Mouse (Mus musculus) intestine, embryonic 15.5 days (tissue): ENCODE results near the gene Dnajb3. TPM values are rescaled to one million over a fixed set of nuclear protein-coding genes. Genes with fewer than 3 reads are reported as not detected.
"Not testable (repeated sequence)": the region's sequence is repeated elsewhere in the genome, so short reads cannot be mapped to it uniquely, and the experiment has no call there.

Experiments used
- ATAC-seq: fragments of 200-750 bp; cut with Nextera tagmentation; 2 replicates; pipeline ENCODE4 v1.8.0; 2017; ENCODE audit warnings: moderate TSS enrichment, moderate library complexity
- H3K27ac ChIP-seq: fragments of 300-500 bp; sonication (generic); 2 replicates; pipeline ENCODE4 v1.5.1; 2015; ENCODE audit warnings: mild to moderate bottlenecking, inconsistent platforms
- H3K27me3 ChIP-seq: fragments of 300-500 bp; sonication (generic); replicated peaks from 2 replicates; pipeline ENCODE4 v1.6.1; 2015; ENCODE audit warnings: inconsistent platforms
- H3K36me3 ChIP-seq: fragments of 300-500 bp; sonication (generic); 2 replicates; pipeline ENCODE4 v1.6.1; 2015; ENCODE audit warnings: inconsistent platforms
- H3K4me1 ChIP-seq: fragments of 300-500 bp; sonication (generic); replicated peaks from 2 replicates; pipeline ENCODE4 v1.6.1; 2015; ENCODE audit warnings: inconsistent platforms
- H3K4me2 ChIP-seq: fragments of 300-500 bp; sonication (generic); replicated peaks from 2 replicates; pipeline ENCODE4 v1.6.1; 2015; ENCODE audit warnings: mild to moderate bottlenecking, inconsistent platforms
- H3K4me3 ChIP-seq: fragments of 300-500 bp; sonication (generic); replicated peaks from 2 replicates; pipeline ENCODE4 v1.5.1; 2015; ENCODE audit warnings: inconsistent platforms
- H3K9ac ChIP-seq: fragments of 300-500 bp; sonication (generic); 2 replicates; pipeline ENCODE4 v1.6.1; 2015; ENCODE audit warnings: inconsistent platforms
- H3K9me3 ChIP-seq: fragments of 300-500 bp; sonication (generic); 2 replicates; pipeline ENCODE4 v1.6.1; 2016; ENCODE audit warnings: inconsistent platforms
- WGBS: fragments of 180-500 bp; shearing (Covaris S2); methylation state at CpG from one replicate; pipeline ENCODE4 v1.1.7; 2015; 5-methylcytosine and 5-hydroxymethylcytosine counted together
- polyA plus RNA-seq: library from polyadenylated mRNA; unstranded; fragments of >200 nt; fragmentation: Nextera tagmentation; extraction: Ambion mirVana; gene quantifications from 2 replicates; pipeline ENCODE4 v1.2.1, GENCODE M21; 2015

Dnajb3 gene
- polyA plus RNA-seq, 1 experiment from 2014 or later, result 8.3 TPM

DNA sequence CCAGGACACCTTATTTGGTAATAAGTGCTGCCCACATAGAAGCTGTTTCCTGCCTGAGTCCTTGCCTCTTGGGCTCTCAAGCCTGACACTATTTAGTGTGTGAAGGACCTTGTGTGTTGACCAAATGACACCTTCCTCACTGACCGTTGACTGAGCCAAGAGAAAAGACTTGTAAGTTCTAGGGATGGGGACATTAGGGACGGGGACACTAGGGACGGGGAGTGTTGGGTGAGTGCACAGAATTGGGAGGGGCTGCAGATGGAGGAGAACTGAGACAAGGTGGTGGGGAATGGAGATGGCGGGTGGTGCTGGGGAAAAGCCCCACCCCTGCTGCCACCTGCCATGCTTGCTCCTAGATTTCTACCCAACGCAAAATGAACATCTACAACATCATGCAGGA lies 24.4 kb upstream of the Dnajb3 start:
- ATAC-seq, result no peak
- no peak overlapping the region for H3K9ac ChIP-seq
- H3K36me3 ChIP-seq, result no peaks in the 10 kb centered on the region
- H3K4me1 ChIP-seq, result no peaks in the 10 kb centered on the region
- H3K4me2 ChIP-seq, result no peak overlapping the region
- no peak overlapping the region for H3K4me3 ChIP-seq
- no peak overlapping the region for H3K27ac ChIP-seq
- no peaks in the 10 kb centered on the region for H3K27me3 ChIP-seq
- 85% methylated on average over 5 of the region's 5 CpGs for WGBS
- H3K9me3 ChIP-seq, result peaks cover 42% of the 10 kb centered on the region

- Histone ChIP-seq H3K4me2 (no peak overlapping the region), H3K27ac (no peak overlapping the region), H3K9me3 (peaks cover 38% of the 10 kb centered on the region; the same call in 1 of the 2 replicates), H3K36me3 (no peaks in the 10 kb centered on the region), H3K4me3 (no peak overlapping the region), H3K4me1 (no peaks in the 10 kb centered on the region), H3K9ac (no peak overlapping the region), H3K27me3 (no peaks in the 10 kb centered on the region)
- WGBS, result 77% methylated on average over 3 of the region's 3 CpGs
- no peak for ATAC-seq
Observed at GRCm38 (mm10) chr1:88229566-88229965, 24.0 kb upstream of the Dnajb3 start.

GRCm38 (mm10) chr1:88228121-88228520 lies 22.5 kb upstream of the Dnajb3 start:
- ATAC-seq, result no peak
- Histone ChIP-seq H3K4me1 (no peaks in the 10 kb centered on the region), H3K9me3 (peaks cover 34% of the 10 kb centered on the region; the same call in 1 of the 2 replicates), H3K36me3 (no peaks in the 10 kb centered on the region), H3K27me3 (no peaks in the 10 kb centered on the region), H3K9ac (no peak overlapping the region), H3K4me3 (no peak overlapping the region), H3K4me2 (no peak overlapping the region), H3K27ac (no peak overlapping the region)
- 71% methylated on average over 7 of the region's 7 CpGs for WGBS

- ATAC-seq, result no peak
- Histone ChIP-seq H3K9ac (no peak overlapping the region), H3K36me3 (no peaks in the 10 kb centered on the region), H3K27me3 (no peaks in the 10 kb centered on the region), H3K9me3 (peaks cover 28% of the 10 kb centered on the region; the same call in 1 of the 2 replicates), H3K4me1 (no peaks in the 10 kb centered on the region), H3K27ac (no peak overlapping the region), H3K4me2 (no peak overlapping the region), H3K4me3 (no peak overlapping the region)
- 60% methylated on average over 2 of the region's 2 CpGs for WGBS
Observed at GRCm38 (mm10) chr1:88227482-88227881, 21.9 kb upstream of the Dnajb3 start.

DNA sequence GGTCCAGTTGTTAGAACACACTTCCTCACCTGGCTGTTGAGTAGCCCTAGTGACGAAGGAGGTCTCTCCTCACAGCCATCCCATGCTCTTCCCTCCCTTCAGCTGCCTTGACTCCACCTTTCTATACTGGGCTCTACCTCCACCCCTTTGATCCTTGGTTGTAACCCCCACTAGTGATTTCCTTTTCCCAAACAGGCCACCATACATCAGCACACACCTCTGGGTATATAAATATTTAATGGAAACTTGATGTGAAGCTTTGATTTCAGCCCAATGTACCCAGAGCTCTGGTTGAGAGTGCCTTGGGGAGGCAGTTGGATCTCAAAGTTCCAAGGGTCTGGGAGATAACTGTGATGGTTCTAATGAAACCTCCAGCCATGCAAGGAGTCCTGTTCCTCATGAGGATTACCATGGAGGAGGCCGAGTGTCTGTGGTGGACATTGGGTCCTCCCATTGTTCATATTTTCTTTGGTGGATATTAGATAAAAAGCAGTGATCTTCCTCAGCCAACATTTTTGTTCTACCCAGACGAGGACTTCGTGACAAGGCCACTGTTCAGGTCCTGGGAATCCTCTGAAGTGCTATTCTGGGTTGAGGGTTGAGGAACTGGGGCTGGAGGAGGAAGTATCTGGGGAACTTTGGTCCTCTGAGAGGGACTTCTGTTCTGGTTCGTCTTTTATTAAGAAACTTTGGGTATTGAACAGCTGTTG lies 21.2 kb upstream of the Dnajb3 start, which contains the start of gene Mroh2a:
Mroh2a (plus strand) TSS at position 317 of the 710 bp plus-strand sequence.
- Histone ChIP-seq H3K4me3 (no peak within 1 kb of the TSS), H3K27me3 (no peaks in the 10 kb centered on the region), H3K27ac (no peak within 1 kb of the TSS), H3K36me3 (no peaks in the 10 kb centered on the region), H3K4me1 (no peaks in the 10 kb centered on the region), H3K9ac (no peak within 1 kb of the TSS), H3K4me2 (no peak within 1 kb of the TSS), H3K9me3 (peaks cover 26% of the 10 kb centered on the region; the same call in 1 of the 2 replicates)
- ATAC-seq, result no peak
- WGBS, result 54% methylated on average over 5 of the region's 5 CpGs

DNA sequence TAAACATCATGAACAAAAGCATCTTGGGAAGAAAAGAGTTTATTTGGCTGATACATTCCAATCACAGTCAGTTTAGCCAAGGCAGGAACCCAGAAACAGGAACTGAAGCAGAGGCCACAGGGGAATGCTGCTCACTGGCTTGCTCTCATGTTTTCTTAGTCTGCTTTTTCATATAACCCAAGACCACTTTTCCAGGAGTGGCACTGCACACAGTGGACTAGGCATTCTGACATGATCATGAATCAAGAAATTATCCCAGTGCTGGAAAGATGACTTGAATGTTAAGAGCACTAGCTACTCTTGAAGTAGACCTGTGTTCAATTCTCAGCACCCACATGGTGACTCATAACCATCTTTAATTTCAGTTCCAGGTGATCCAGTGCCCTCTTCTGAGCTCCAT lies 20.2 kb upstream of the Dnajb3 start:
- H3K4me3 ChIP-seq, result no peak overlapping the region
- H3K9me3 ChIP-seq, result peaks cover 24% of the 10 kb centered on the region; the same call in 1 of the 2 replicates
- no peaks in the 10 kb centered on the region for H3K36me3 ChIP-seq
- no peak overlapping the region for H3K27ac ChIP-seq
- H3K4me1 ChIP-seq, result no peaks in the 10 kb centered on the region
- ATAC-seq, result no peak
- no peak overlapping the region for H3K9ac ChIP-seq
- no peak overlapping the region for H3K4me2 ChIP-seq
- H3K27me3 ChIP-seq, result no peaks in the 10 kb centered on the region

- H3K27me3 ChIP-seq, H3K4me3 ChIP-seq, H3K27ac ChIP-seq: not testable (repeated sequence)
Observed at GRCm38 (mm10) chr1:88225301-88225700, 19.7 kb upstream of the Dnajb3 start.

GRCm38 (mm10) chr1:88224029-88224776 lies 18.6 kb upstream of the Dnajb3 start:
- Histone ChIP-seq H3K4me1 (no peaks in the 10 kb centered on the region), H3K27me3 (no peaks in the 10 kb centered on the region), H3K4me3 (no peak overlapping the region), H3K4me2 (no peak overlapping the region), H3K27ac (no peak overlapping the region), H3K36me3 (no peaks in the 10 kb centered on the region), H3K9me3 (peaks cover 19% of the 10 kb centered on the region; the same call in 1 of the 2 replicates), H3K9ac (no peak overlapping the region)
- 68% methylated on average over 2 of the region's 2 CpGs for WGBS
- ATAC-seq, result no peak

More at GRCm38 (mm10) chr1:88225301-88225700, 19.7 kb upstream of the Dnajb3 start:
- not testable (repeated sequence) for H3K4me1 ChIP-seq, H3K36me3 ChIP-seq, H3K9ac ChIP-seq, ATAC-seq, H3K4me2 ChIP-seq
- H3K9me3 ChIP-seq, result peaks cover 24% of the 10 kb centered on the region; the same call in 1 of the 2 replicates
- WGBS, result 39% methylated on average over 2 of the region's 2 CpGs

- ATAC-seq, result no peak
- Histone ChIP-seq H3K36me3 (no peaks in the 10 kb centered on the region), H3K27ac (no peak overlapping the region), H3K9ac (no peak overlapping the region), H3K27me3 (no peaks in the 10 kb centered on the region), H3K4me3 (no peak overlapping the region), H3K4me1 (no peaks in the 10 kb centered on the region), H3K4me2 (no peak overlapping the region), H3K9me3 (peaks cover 16% of the 10 kb centered on the region; the same call in 1 of the 2 replicates)
- WGBS, result 59% methylated on average over 1 of the region's 1 CpGs
Observed at GRCm38 (mm10) chr1:88223591-88223990, 18.0 kb upstream of the Dnajb3 start.

DNA sequence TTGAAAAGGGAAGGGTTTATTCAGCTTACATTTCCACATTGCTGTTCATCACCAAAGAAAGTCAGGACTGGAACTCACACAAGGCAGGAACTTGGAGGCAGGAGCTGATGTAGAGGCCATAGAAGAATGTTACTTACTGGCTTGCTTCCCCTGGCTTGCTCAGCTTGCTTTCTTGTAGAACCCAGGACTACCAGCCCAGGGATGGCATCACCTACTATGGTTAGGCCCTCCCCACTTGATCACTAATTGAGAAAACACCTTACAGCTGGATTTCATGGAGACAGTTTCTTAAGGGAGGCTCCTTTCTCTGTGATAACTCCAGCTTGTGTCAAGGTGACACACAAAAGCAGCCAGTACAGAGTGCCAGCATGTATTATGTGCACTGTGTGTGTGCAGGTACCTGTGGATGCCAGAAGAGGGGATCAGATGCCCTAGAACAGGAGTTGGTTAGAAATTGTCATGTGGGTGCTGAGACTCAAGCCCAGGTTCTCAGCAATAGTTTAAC lies 17.5 kb upstream of the Dnajb3 start:
- H3K9me3 ChIP-seq, result peaks cover 16% of the 10 kb centered on the region; the same call in 1 of the 2 replicates
- not testable (repeated sequence) for H3K4me1 ChIP-seq, H3K4me3 ChIP-seq, H3K27me3 ChIP-seq, H3K9ac ChIP-seq, ATAC-seq, H3K36me3 ChIP-seq, H3K27ac ChIP-seq, H3K4me2 ChIP-seq

GRCm38 (mm10) chr1:88222216-88222615 lies 16.6 kb upstream of the Dnajb3 start:
- Histone ChIP-seq H3K27me3 (no peaks in the 10 kb centered on the region), H3K4me2 (no peak overlapping the region), H3K27ac (no peak overlapping the region), H3K4me3 (no peak overlapping the region), H3K9me3 (peaks cover 20% of the 10 kb centered on the region), H3K9ac (no peak overlapping the region), H3K4me1 (no peaks in the 10 kb centered on the region), H3K36me3 (no peaks in the 10 kb centered on the region)
- WGBS, result 50% methylated on average over 2 of the region's 2 CpGs
- ATAC-seq, result no peak

DNA sequence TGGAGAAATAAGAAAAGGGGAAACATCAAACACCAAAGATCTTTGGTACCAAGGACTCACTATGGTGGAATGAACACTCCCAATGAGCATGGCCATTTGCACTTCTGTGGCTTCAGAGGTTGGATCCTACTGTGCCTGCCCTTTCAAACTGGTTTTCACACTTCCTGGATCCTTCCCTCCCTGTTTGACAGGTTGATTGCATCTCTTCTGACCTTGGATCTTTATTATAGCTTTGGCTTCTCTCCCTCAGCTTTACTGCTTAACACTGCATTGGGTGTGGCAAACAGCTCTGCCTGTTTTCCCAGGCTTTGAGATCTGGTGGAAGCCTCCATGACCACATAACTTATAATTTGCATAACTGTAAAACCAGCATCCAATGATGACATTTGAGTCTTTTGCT lies 14.8 kb upstream of the Dnajb3 start:
- Histone ChIP-seq H3K4me1 (no peaks in the 10 kb centered on the region), H3K27ac (no peak overlapping the region), H3K4me2 (no peak overlapping the region), H3K9ac (no peak overlapping the region), H3K27me3 (no peaks in the 10 kb centered on the region), H3K4me3 (no peak overlapping the region), H3K9me3 (peaks cover 16% of the 10 kb centered on the region), H3K36me3 (no peaks in the 10 kb centered on the region)
- no peak for ATAC-seq
